Mouse (Mus musculus) regulatory T cell (primary cell): Measurements from ENCODE around the gene 2310057J18Rik.
"Not testable (repeated sequence)": the region's sequence is repeated elsewhere in the genome, so short reads cannot be mapped to it uniquely, and the experiment has no call there.

Experiments used
- in situ Hi-C: fragments of 300-600 bp; cut with MboI, MseI; formaldehyde crosslinking; loops from one replicate; pipeline ENCODE4 v1.15.1; 2025; ENCODE audit warnings: high pct_unique_total_duplicates

Gene 2310057J18Rik

DNA sequence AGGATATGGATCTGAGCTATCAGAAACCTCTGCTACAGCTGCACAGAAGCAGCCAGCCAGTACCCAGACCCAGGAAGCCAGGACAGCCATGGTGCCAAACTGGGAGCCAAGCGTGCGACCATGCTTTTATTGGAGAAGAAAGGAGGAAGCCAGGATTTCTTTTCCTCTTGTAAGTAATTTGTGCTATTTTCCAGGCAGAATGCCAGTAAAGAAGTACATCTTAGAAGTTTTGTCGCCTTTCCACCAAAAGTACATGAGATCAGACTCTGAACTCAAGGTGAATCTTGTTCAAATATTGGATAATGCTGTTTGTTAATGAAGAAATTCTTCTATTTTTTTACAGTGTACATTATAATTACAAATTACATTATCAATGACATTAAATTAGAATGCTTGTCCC is at the start of gene 2310057J18Rik:
Gene 2310057J18Rik, minus strand, starts transcription at position 101 of the 400 bp plus-strand sequence.
- in situ Hi-C loops: no loop called here

DNA sequence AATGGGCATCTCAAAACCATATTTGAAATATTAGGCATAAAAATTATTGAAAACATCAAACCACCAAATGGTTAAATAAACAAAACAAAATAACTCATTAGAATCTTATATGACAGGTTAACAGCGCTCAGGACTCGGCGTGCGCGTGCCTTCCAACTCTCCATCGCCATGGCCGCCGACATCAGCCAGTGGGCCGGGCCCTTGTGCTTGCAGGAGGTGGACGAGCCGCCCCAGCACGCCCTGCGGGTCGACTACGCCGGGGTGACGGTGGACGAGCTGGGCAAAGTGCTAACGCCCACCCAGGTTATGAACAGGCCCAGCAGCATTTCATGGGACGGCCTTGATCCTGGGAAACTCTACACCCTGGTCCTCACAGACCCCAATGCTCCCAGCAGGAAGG is 43.9 kb upstream of the 2310057J18Rik start:
- in situ Hi-C loops: not testable (repeated sequence)

DNA sequence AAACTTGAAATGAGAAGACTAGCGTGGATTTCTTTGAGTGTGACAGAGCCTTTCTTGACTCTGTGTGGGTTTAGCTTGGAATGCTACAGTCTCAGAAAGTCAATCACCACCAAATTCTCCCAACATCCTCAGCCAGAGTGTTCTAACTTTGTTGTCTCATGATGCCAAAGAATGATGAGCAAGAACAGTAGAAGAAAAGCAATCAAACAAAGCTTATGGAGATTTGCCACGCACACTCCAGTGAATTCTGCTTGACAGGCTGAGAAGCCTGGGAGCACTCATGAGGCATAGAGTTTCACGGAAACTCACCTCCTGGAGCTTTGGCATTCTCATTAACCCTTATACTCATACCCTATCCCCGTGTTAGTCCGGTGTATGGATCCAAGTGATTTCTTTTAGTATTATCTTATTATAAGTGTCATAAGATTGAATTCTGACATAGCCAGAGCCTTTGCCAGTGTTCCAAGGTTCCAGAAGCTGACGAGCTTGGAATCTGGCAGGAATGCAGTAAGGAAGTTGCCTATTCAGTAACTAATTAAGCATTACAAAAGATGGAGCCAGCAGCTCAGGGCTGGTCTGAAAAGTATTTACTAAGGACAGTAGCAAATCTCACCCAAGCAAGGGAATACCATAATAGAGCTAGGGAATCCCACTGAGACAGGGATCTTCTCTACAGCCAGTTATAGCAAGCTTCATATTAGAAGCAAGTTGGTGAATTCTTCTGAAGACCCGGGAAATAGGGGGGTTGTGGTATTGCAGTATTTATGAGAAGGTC is 33.6 kb upstream of the 2310057J18Rik start:
- in situ Hi-C loops: no loop called here

DNA sequence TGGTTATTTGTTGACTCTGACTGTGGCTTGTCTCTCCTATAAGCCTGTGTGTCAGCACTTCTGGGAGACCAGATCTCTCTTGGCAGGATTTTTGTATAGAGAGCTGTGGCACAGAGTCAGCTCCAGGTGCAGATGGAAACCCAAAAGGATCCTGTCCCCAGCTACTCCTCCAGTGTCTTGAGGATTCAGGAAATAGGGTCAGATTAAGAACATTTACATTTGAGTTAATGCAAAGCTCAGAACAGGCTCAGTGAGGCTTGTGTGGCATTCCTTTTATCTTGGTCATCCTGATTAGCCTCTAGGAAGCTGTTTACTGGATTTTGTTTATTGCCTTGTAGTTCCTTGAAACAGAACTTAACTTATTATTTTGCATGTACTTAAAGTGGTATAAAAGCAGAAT is 11.7 kb upstream of the 2310057J18Rik start:
- in situ Hi-C loops: no loop called here

DNA sequence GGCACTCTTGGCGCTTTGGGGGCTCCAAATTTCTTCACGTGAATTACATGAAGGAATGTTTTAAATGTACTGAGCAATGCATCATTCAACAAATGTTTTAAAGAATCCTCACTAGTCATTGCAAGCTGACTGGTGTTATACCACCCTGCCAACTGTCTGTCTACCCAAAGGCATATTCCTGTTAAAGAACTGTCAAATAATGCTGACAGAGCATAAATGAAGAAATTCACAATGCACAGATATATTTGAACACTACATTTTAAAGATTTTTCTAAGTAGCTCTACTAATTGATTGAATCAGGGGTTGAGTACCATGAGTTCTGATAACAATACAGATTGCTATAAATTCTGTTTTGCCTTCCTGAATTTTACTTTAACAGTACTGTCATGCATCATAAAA is 2.9 kb upstream of the 2310057J18Rik start:
- in situ Hi-C loops: no loop called here

DNA sequence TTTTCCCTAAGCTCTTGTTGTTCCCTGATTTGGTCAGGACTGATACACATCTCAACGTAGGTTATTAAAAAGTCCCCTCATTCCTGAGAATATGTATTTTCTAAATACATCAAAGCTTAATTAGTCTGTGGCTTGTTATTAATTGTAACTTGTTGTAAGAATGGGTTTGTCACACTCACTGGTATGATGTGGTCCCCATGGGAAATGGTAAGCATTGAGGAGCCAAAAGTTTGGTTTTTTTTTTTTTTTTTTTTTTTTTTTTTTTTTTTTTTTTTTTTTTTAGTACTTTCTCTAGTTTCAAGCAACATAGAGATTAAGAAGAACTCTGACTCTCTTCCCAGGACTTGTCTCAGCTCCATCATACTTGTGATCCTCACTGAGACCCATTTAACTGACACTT is 17.9 kb downstream of the 2310057J18Rik start:
- in situ Hi-C loops: no loop called here

DNA sequence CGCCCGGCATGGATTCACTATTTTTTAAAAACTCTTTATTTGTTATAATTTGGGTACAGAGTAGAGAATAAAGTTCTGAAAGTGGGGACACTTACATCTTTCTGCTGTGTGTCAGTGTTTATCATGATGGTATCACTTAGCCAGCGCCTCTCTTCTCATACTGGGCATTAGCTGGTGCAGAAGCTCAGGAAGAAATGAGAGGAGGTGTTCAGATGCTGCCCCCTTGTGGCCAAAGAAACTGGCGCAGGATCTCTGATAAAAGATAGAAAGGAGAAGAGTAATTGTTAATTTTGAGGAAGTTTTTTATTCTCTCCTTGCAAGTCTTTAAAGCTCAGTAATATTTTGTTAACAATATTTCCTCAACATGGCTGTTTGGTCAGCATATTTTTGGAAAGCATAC is 31.0 kb downstream of the 2310057J18Rik start:
- in situ Hi-C loops: loop anchor here (10.0 kb wide), 1 partner anchor 1810 kb away; no protein-coding TSS in a partner anchor

DNA sequence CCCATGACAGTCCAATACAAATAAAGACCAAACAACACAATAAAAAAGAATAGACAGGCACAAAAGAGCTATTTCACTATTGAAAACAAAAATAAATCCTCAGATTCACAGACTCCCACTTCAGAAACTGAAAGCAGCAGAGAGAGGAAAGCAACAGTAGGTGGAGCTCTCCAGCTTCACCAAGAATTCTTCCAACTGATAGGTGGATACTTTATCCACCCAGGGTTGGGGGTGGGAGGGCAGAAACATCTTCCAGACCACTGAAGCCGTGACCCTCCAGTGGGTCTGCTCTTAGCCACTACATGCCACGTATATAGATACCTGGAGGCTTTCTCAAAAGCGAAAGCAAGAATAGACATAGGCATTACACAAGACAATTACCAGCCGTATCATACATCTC is 31.6 kb downstream of the 2310057J18Rik start:
- in situ Hi-C loops: loop anchor here (10.0 kb wide), 1 partner anchor 1810 kb away; no protein-coding TSS in a partner anchor
